Mouse (Mus musculus) midbrain, embryonic 10.5 days (tissue): ENCODE data around the gene Slc7a12. TPM values are rescaled to one million over a fixed set of nuclear protein-coding genes. Genes with fewer than 3 reads are reported as not detected.

Experiments used
- DNase-seq: peaks from one replicate; pipeline ENCODE4 v3.0.0-alpha.2; 2017; ENCODE audit warnings: low spot score
- H3K27ac ChIP-seq: fragments of 300-500 bp; sonication (generic); replicated peaks from 2 replicates; pipeline ENCODE4 v1.5.1; 2016; ENCODE audit warnings: mild to moderate bottlenecking
- H3K27me3 ChIP-seq: fragments of 300-500 bp; sonication (generic); 2 replicates; pipeline ENCODE4 v1.6.1; 2016; ENCODE audit warnings: low read depth, mild to moderate bottlenecking; ENCODE audit not compliant: poor library complexity, severe bottlenecking
- H3K36me3 ChIP-seq: fragments of 300-500 bp; sonication (generic); 2 replicates; pipeline ENCODE4 v1.6.1; 2016; ENCODE audit warnings: mild to moderate bottlenecking, moderate library complexity
- H3K4me1 ChIP-seq: fragments of 300-500 bp; sonication (generic); 2 replicates; pipeline ENCODE4 v1.6.1; 2016
- H3K4me3 ChIP-seq: fragments of 300-500 bp; sonication (generic); 2 replicates; pipeline ENCODE4 v1.5.1; 2016; ENCODE audit warnings: mild to moderate bottlenecking, moderate library complexity
- H3K9me3 ChIP-seq: fragments of 300-500 bp; sonication (generic); replicated peaks from 2 replicates; pipeline ENCODE4 v1.6.1; 2016; ENCODE audit warnings: mild to moderate bottlenecking
- WGBS: fragments of 180-500 bp; shearing (Covaris S2); methylation state at CpG from one replicate; pipeline ENCODE4 v1.1.7; 2016; 5-methylcytosine and 5-hydroxymethylcytosine counted together
- polyA plus RNA-seq: library from polyadenylated mRNA; unstranded; fragments of >200 nt; fragmentation: Nextera tagmentation; extraction: Ambion mirVana; gene quantifications from 2 replicates; pipeline ENCODE4 v1.2.1, GENCODE M21; 2016

Gene Slc7a12
- not detected in 2 replicates for polyA plus RNA-seq

DNA sequence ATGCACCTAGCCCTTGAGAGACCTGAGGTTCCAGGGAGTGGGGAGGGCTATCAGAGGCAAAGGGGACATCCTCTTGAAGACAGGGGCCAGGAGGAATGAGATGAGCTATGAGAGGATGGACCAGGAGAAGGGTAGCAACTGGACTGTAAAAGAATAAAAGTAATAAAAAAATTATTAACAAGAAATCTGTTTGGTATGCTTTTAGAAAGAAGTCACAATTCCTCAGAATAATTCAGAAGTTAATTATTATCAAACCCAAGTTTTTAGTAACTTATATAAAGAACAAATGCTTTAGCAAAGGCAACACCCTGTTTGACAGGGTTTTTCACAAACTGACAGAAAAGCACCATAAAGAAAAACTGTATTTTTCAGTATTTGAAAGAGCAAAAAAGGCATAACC lies at the start of gene Slc7a12:
Slc7a12 (plus strand) TSS at position 301 of the 400 bp plus-strand sequence.
- no peaks in the 10 kb centered on the region for H3K9me3 ChIP-seq
- no peak within 1 kb of the TSS for H3K4me3 ChIP-seq
- DNase-seq: no peak
- H3K27ac ChIP-seq: no peak within 1 kb of the TSS
- H3K36me3 ChIP-seq: no peaks in the 10 kb centered on the region
- no peaks in the 10 kb centered on the region for H3K27me3 ChIP-seq
- no peaks in the 10 kb centered on the region for H3K4me1 ChIP-seq

DNA sequence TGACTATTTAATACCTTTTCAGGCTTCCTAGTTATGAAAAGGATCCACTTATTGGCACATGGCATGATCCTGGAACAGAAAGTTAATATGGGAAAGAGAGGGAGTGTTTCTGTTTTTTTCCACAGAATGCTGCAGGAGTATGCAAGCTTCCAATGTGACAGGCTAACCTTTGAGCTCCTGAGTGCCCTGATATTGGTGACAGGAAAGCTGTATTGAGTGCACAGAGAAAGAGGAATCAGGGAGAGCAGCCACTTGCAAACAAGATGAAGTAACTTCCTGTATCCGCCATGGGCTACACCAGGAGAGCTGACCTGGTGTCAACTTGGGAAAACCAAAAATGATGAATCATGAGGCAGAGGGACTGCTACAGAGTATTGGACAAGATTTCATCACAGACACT lies 48.1 kb upstream of the Slc7a12 start:
- 81% methylated on average over 1 of the region's 1 CpGs for WGBS
- H3K9me3 ChIP-seq: no peaks in the 10 kb centered on the region; the same call in 1 of the 2 replicates
- no peak for DNase-seq
- H3K27me3 ChIP-seq: no peaks in the 10 kb centered on the region
- H3K4me1 ChIP-seq: no peaks in the 10 kb centered on the region
- no peaks in the 10 kb centered on the region for H3K36me3 ChIP-seq
- H3K27ac ChIP-seq: no peak overlapping the region
- no peak overlapping the region for H3K4me3 ChIP-seq

DNA sequence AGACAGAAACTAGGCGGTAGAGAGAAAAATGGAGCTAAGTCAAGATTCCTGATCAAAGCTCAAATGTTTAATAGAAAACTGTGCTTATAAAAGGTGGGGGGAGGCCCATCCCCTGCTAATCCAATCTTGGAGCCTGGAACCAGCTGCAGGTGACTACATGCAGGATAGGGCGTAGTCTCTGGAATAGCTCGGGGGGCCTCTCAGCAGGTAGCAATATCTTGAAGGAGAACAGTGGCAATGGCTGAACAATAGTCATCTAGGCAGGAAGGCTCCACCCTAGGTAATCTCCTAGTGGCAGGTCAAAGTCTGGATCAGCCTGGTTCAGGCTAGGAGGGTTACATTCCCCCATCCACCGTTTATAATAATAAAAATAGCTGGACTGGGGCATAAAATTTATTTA lies 34.5 kb upstream of the Slc7a12 start:
- Histone ChIP-seq H3K27ac (no peak overlapping the region), H3K36me3 (no peaks in the 10 kb centered on the region), H3K27me3 (no peaks in the 10 kb centered on the region), H3K4me1 (no peaks in the 10 kb centered on the region), H3K4me3 (no peak overlapping the region), H3K9me3 (no peaks in the 10 kb centered on the region)
- 91% methylated on average over 4 of the region's 4 CpGs for WGBS
- no peak for DNase-seq

DNA sequence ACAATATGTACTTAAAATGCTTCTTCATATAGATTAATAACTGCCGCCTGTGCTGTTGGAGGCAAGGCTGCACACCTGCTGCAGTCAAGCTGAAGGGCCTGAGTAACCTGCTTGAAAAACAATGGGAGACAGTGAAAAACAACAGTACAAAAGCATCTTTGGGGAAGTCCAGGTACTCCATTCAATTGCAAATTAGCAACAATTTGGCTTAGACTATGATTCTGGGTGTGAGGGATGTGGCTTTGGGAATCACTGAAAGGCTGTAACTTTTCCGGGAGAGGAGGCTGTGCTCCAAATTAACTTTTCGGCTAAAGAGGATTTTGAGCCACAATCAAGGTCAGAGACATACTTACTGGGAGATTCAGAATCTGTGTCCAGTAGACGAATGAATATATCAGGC lies 33.8 kb upstream of the Slc7a12 start:
- no peaks in the 10 kb centered on the region for H3K36me3 ChIP-seq
- no peak overlapping the region for H3K4me3 ChIP-seq
- WGBS: 91% methylated on average over 4 of the region's 4 CpGs
- H3K9me3 ChIP-seq: no peaks in the 10 kb centered on the region
- no peaks in the 10 kb centered on the region for H3K4me1 ChIP-seq
- H3K27me3 ChIP-seq: no peaks in the 10 kb centered on the region
- H3K27ac ChIP-seq: no peak overlapping the region
- no peak for DNase-seq

Other genes starting within 250 kb of the Slc7a12 start
- 442 and 494 TPM in 2 replicates for gene 1810022K09Rik, start 130.6 kb downstream of the Slc7a12 start, polyA plus RNA-seq
- 3.8 and 4.9 TPM in 2 replicates for gene Car13, start 161.0 kb downstream of the Slc7a12 start, polyA plus RNA-seq